8 mouse cellular contexts compared by ENCODE assay signal in the genomic region with DNA sequence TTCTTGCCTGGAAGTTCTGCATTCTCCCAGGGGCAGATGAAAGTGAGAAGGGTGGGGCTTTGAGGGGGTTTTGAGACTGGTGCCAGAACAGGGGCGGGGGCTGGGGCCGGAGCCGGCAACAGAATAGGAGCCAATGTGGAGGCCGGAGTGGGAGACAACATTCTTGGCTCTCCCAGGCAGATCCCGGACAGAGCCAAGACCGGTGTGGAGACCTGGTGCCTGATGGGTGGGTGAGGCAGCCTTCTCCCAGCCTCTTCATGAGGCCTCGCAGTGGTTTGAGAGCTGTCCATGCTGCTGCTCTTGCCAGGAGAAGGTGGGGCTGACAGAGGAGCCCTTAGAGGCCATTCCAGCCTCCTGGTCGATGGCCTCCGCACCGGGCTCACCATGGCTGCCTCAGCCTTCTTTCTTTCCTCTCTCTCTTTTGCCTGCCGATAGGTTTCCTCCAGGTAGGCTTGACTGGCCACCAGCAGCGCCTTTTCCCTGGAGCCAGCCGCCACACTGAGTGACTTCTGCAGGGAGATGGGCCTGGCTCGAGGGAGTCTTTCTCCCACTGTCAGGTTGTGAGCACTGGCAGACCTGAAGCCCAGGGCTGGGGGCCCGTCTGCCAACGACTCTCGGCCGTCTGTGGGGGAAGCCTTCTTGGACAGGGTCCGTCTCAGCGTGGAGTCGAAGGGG. TPM values are rescaled to one million over a fixed set of nuclear protein-coding genes. Genes with fewer than 3 reads are reported as not detected.
DNase-seq lines count a peak whose midpoint lies in the region; ATAC-seq and TF ChIP-seq lines count a peak whose summit lies in the region.

No protein-coding gene starts in this region.

- H3K27ac ChIP-seq in heart, embryonic 10.5 days: peak overlapping the region; percentile 42
- H3K27ac ChIP-seq in brown adipose tissue, adult 24 weeks (replicated peaks; ENCODE audit: low read depth, low read length): no peak overlapping the region
- peak overlapping the region; percentile 67 for H3K27ac ChIP-seq in hindbrain, postnatal 0 days
- 0 out of 2 replicates have a peak overlapping the region, but pooled peaks have one; percentile 1 for H3K27ac ChIP-seq in midbrain, embryonic 16.5 days (ENCODE audit: low read length)

- H3K27me3 ChIP-seq in heart, embryonic 10.5 days (ENCODE audit: insufficient read depth, poor library complexity, severe bottlenecking): peaks cover 70% of the 10 kb centered on the region
- H3K27me3 ChIP-seq in hindbrain, postnatal 0 days (ENCODE audit: insufficient read depth, low read length): no peaks in the 10 kb centered on the region
- no peaks in the 10 kb centered on the region for H3K27me3 ChIP-seq in midbrain, embryonic 16.5 days (ENCODE audit: control insufficient read depth, insufficient read depth, low read depth, low read length)

- intact Hi-C loops in gastrocnemius, postnatal 36 days (cut with DNase I): no loop called here

- no peaks in the 10 kb centered on the region for H3K36me3 ChIP-seq in heart, embryonic 10.5 days
- H3K36me3 ChIP-seq in hindbrain, postnatal 0 days (ENCODE audit: insufficient read depth, low read length): no peaks in the 10 kb centered on the region
- H3K36me3 ChIP-seq in midbrain, embryonic 16.5 days (ENCODE audit: control insufficient read depth, insufficient read depth, low read length): no peaks in the 10 kb centered on the region

- no peak for DNase-seq in heart, embryonic 10.5 days (ENCODE audit: low spot score)
- DNase-seq in heart, adult 9 months (ENCODE audit: low spot score in 2 of 2): no peak
- DNase-seq in hindbrain, postnatal 0 days (ENCODE audit: low spot score): peak; percentile 19
- no peak for DNase-seq in layer of hippocampus, postnatal 36 days
- no peak for DNase-seq in frontal cortex, postnatal 10 days (ENCODE audit: low spot score in 2 of 2)
- no peak for DNase-seq in gastrocnemius, postnatal 36 days

- H3K9ac ChIP-seq in hindbrain, postnatal 0 days (replicated peaks; ENCODE audit: low read length): no peak overlapping the region
- H3K9ac ChIP-seq in midbrain, embryonic 16.5 days (ENCODE audit: low read depth, low read length): no peak overlapping the region

- WGBS in heart, embryonic 10.5 days: 28% methylated on average over 21 of the region's 21 CpGs
- WGBS in hindbrain, postnatal 0 days: 34% methylated on average over 21 of the region's 21 CpGs
- 55% methylated on average over 21 of the region's 21 CpGs for WGBS in midbrain, embryonic 16.5 days

- peak overlapping the region; percentile 28 for H3K4me3 ChIP-seq in heart, embryonic 10.5 days
- H3K4me3 ChIP-seq in brown adipose tissue, adult 24 weeks (ENCODE audit: insufficient read depth, low read depth, low read length): 0 out of 2 replicates have a peak overlapping the region, but pooled peaks have one; percentile 19
- H3K4me3 ChIP-seq in hindbrain, postnatal 0 days (ENCODE audit: low read length): 0 out of 2 replicates have a peak overlapping the region, but pooled peaks have one; percentile 4
- no peak overlapping the region for H3K4me3 ChIP-seq in midbrain, embryonic 16.5 days (ENCODE audit: low read depth, low read length)

- peaks cover 32% of the 10 kb centered on the region for H3K4me1 ChIP-seq in heart, embryonic 10.5 days
- H3K4me1 ChIP-seq in brown adipose tissue, adult 24 weeks (ENCODE audit: control insufficient read depth, insufficient read depth, insufficient read length, low read length): no peaks in the 10 kb centered on the region
- H3K4me1 ChIP-seq in hindbrain, postnatal 0 days (ENCODE audit: insufficient read depth, low read length): no peaks in the 10 kb centered on the region; the same call in 1 of the 2 replicates
- no peaks in the 10 kb centered on the region for H3K4me1 ChIP-seq in midbrain, embryonic 16.5 days (ENCODE audit: control insufficient read depth, insufficient read depth, low read length)

- H3K4me2 ChIP-seq in hindbrain, postnatal 0 days (ENCODE audit: low read depth, low read length): peak overlapping the region; percentile 44
- H3K4me2 ChIP-seq in midbrain, embryonic 16.5 days (ENCODE audit: low read length): no peak overlapping the region; the same call in 1 of the 2 replicates

- ATAC-seq in hindbrain, postnatal 0 days: peak; percentile 15; the same call in 1 of the 2 replicates
- ATAC-seq in midbrain, embryonic 16.5 days: no peak

- TF ChIP-seq CTCF in hindbrain, postnatal 0 days (IDR thresholded peaks at IDR 0.05; ENCODE audit: low read depth): no peak

- no peaks in the 10 kb centered on the region for H3K9me3 ChIP-seq in heart, embryonic 10.5 days
- H3K9me3 ChIP-seq in hindbrain, postnatal 0 days (ENCODE audit: low read length): no peaks in the 10 kb centered on the region
- H3K9me3 ChIP-seq in midbrain, embryonic 16.5 days (replicated peaks; ENCODE audit: control insufficient read depth, low read length, poor library complexity, severe bottlenecking): no peaks in the 10 kb centered on the region

RNA-seq across cellular contexts. Expression of a gene that starts 13.4 kb away (rescaled TPM):
- 0.04 and 0.12 TPM in 2 replicates for polyA plus RNA-seq in heart, embryonic 10.5 days (2016; fragmentation: Nextera tagmentation; extraction: Ambion mirVana)
- not detected in 2 replicates for polyA plus RNA-seq in brown adipose tissue, adult 24 weeks (2012; ENCODE audit: insufficient read depth, insufficient read length, missing spikeins)
- 1.8 and 1.9 TPM in 2 replicates for total RNA-seq in hindbrain, postnatal 0 days (2014; rRNA removed)
- 0.61 and 1.0 TPM in 2 replicates for polyA plus RNA-seq in hindbrain, postnatal 0 days (2015; fragmentation: Nextera tagmentation; extraction: Ambion mirVana)
- 0.70 and 0.89 TPM in 2 replicates for polyA plus RNA-seq in midbrain, embryonic 16.5 days (2015; fragmentation: Nextera tagmentation; extraction: Ambion mirVana)
- under 1 TPM; 0.23 to 0.30 TPM for total RNA-seq in layer of hippocampus, postnatal 36 days (2021)
- total RNA-seq in gastrocnemius, postnatal 36 days (2021): under 1 TPM in 1 of 2 experiments, not detected in 1; 0.03 TPM

RNA-seq across cellular contexts. Expression of a gene that starts 22.9 kb away (rescaled TPM):
- 63.7 and 65.8 TPM in 2 replicates for polyA plus RNA-seq in heart, embryonic 10.5 days (2016; fragmentation: Nextera tagmentation; extraction: Ambion mirVana)
- 51.3 and 53.2 TPM in 2 replicates for polyA plus RNA-seq in brown adipose tissue, adult 24 weeks (2012; ENCODE audit: insufficient read depth, insufficient read length, missing spikeins)
- total RNA-seq in hindbrain, postnatal 0 days (2014; rRNA removed): 21.2 and 22.5 TPM in 2 replicates
- 35.1 and 39.5 TPM in 2 replicates for polyA plus RNA-seq in hindbrain, postnatal 0 days (2015; fragmentation: Nextera tagmentation; extraction: Ambion mirVana)
- polyA plus RNA-seq in midbrain, embryonic 16.5 days (2015; fragmentation: Nextera tagmentation; extraction: Ambion mirVana): 38.2 and 41.6 TPM in 2 replicates
- total RNA-seq in layer of hippocampus, postnatal 36 days (2021): 10 to 100 TPM; 26.8 to 27.4 TPM
- 10 to 100 TPM; 33.5 to 37.9 TPM for total RNA-seq in gastrocnemius, postnatal 36 days (2021)

RNA-seq across cellular contexts. Expression of a gene that starts 23.9 kb away (rescaled TPM):
- 3.2 and 3.4 TPM in 2 replicates for polyA plus RNA-seq in heart, embryonic 10.5 days (2016; fragmentation: Nextera tagmentation; extraction: Ambion mirVana)
- 5.7 and 6.3 TPM in 2 replicates for polyA plus RNA-seq in brown adipose tissue, adult 24 weeks (2012; ENCODE audit: insufficient read depth, insufficient read length, missing spikeins)
- total RNA-seq in hindbrain, postnatal 0 days (2014; rRNA removed): 49.5 and 59.0 TPM in 2 replicates
- polyA plus RNA-seq in hindbrain, postnatal 0 days (2015; fragmentation: Nextera tagmentation; extraction: Ambion mirVana): 5.5 and 5.9 TPM in 2 replicates
- 8.5 and 9.9 TPM in 2 replicates for polyA plus RNA-seq in midbrain, embryonic 16.5 days (2015; fragmentation: Nextera tagmentation; extraction: Ambion mirVana)
- total RNA-seq in layer of hippocampus, postnatal 36 days (2021): 10 to 100 TPM; 83.8 to 83.9 TPM
- 10 to 100 TPM; 42.0 to 43.4 TPM for total RNA-seq in gastrocnemius, postnatal 36 days (2021)

RNA-seq across cellular contexts. Expression of a gene that starts 58.0 kb away (rescaled TPM):
- polyA plus RNA-seq in heart, embryonic 10.5 days (2016; fragmentation: Nextera tagmentation; extraction: Ambion mirVana): 83.9 and 90.7 TPM in 2 replicates
- polyA plus RNA-seq in brown adipose tissue, adult 24 weeks (2012; ENCODE audit: insufficient read depth, insufficient read length, missing spikeins): 28.5 and 33.2 TPM in 2 replicates
- 35.0 and 69.2 TPM in 2 replicates for total RNA-seq in hindbrain, postnatal 0 days (2014; rRNA removed)
- polyA plus RNA-seq in hindbrain, postnatal 0 days (2015; fragmentation: Nextera tagmentation; extraction: Ambion mirVana): 99.8 and 102 TPM in 2 replicates
- polyA plus RNA-seq in midbrain, embryonic 16.5 days (2015; fragmentation: Nextera tagmentation; extraction: Ambion mirVana): 151 and 163 TPM in 2 replicates
- total RNA-seq in layer of hippocampus, postnatal 36 days (2021): 100 to 1,000 TPM; 150 to 154 TPM
- total RNA-seq in gastrocnemius, postnatal 36 days (2021): 10 to 100 TPM; 51.5 to 56.9 TPM
